Comparison of ENCODE assay signal across 9 mouse cellular contexts in genomic region chr4:55231522-55231921, GRCm38 (mm10).
DNase-seq lines count a peak whose midpoint lies in the region; ATAC-seq and TF ChIP-seq lines count a peak whose summit lies in the region.
"Had no signal": no experiment of that assay in that cellular context is flagged by ENCODE, and none has a peak within 500 bp of the region (broad histone marks: within the 10 kb centered on the region; RNA-seq: fewer than 3 reads in every experiment).

No protein-coding gene starts in this region.

- no peaks in the 10 kb centered on the region for H3K4me1 ChIP-seq in kidney, embryonic 14.5 days (ENCODE audit: control insufficient read depth, insufficient read depth, low read length)
- H3K4me1 ChIP-seq in ES-Bruce4 (ENCODE audit: control insufficient read depth, insufficient read depth, low read length) = no peaks in the 10 kb centered on the region
- H3K4me1 ChIP-seq: liver, embryonic 15.5 days had no signal

- TF ChIP-seq CTCF in ES-Bruce4 (IDR thresholded peaks at IDR 0.05; ENCODE audit: low read depth, low read length) = peak; percentile 66

- no peak for TF ChIP-seq EP300 in ES-Bruce4 (IDR thresholded peaks at IDR 0.05; ENCODE audit: insufficient read depth, low read depth, low read length)

- no peaks in the 10 kb centered on the region for H3K9me3 ChIP-seq in kidney, embryonic 14.5 days (ENCODE audit: control insufficient read depth, low read length)
- no peaks in the 10 kb centered on the region for H3K9me3 ChIP-seq in ES-Bruce4 (replicated peaks; ENCODE audit: control insufficient read depth, insufficient read depth, low read length, poor library complexity, severe bottlenecking)
- H3K9me3 ChIP-seq: liver, embryonic 15.5 days had no signal

- H3K9ac ChIP-seq in kidney, embryonic 14.5 days (ENCODE audit: low read depth, low read length) = no peak overlapping the region
- no peak overlapping the region for H3K9ac ChIP-seq in ES-Bruce4 (ENCODE audit: low read depth, poor library complexity, severe bottlenecking)
- H3K9ac ChIP-seq: liver, embryonic 15.5 days had no signal

- H3K4me3 ChIP-seq in kidney, embryonic 14.5 days (ENCODE audit: low read length) = no peak overlapping the region
- H3K4me3 ChIP-seq in ES-Bruce4 (ENCODE audit: low read depth, low read length) = no peak overlapping the region
- H3K4me3 ChIP-seq: liver, embryonic 15.5 days had no signal

- H3K27ac ChIP-seq in kidney, embryonic 14.5 days (ENCODE audit: low read depth, low read length) = no peak overlapping the region
- no peak overlapping the region for H3K27ac ChIP-seq in ES-Bruce4 (ENCODE audit: insufficient read depth, low read length)
- H3K27ac ChIP-seq: liver, embryonic 15.5 days had no signal

- ATAC-seq in kidney, embryonic 14.5 days (ENCODE audit: low FRiP score, low TSS enrichment) = no peak
- ATAC-seq in activated CD4-positive, CD25-positive, alpha-beta regulatory T cell, adult 4 months = no peak

- TF ChIP-seq POLR2A in ES-Bruce4 (IDR thresholded peaks at IDR 0.05; ENCODE audit: insufficient read depth, low read length) = no peak

- H3K27me3 ChIP-seq in kidney, embryonic 14.5 days (ENCODE audit: control insufficient read depth, insufficient read depth, low read length) = no peaks in the 10 kb centered on the region
- H3K27me3 ChIP-seq in ES-Bruce4 (ENCODE audit: control insufficient read depth, insufficient read depth, low read length, poor library complexity, severe bottlenecking) = peaks cover 1% of the 10 kb centered on the region; the same call in 1 of the 2 replicates
- H3K27me3 ChIP-seq: liver, embryonic 15.5 days had no signal

- H3K4me2 ChIP-seq in kidney, embryonic 14.5 days (replicated peaks; ENCODE audit: low read depth, low read length) = no peak overlapping the region
- H3K4me2 ChIP-seq: liver, embryonic 15.5 days had no signal

- 27% methylated on average over 4 of the region's 4 CpGs for WGBS in kidney, embryonic 14.5 days
- WGBS in large intestine, adult 2 months = 35% methylated on average over 4 of the region's 4 CpGs

- no peaks in the 10 kb centered on the region for H3K36me3 ChIP-seq in kidney, embryonic 14.5 days (ENCODE audit: control insufficient read depth, insufficient read depth, low read length)
- H3K36me3 ChIP-seq in ES-Bruce4 (ENCODE audit: control insufficient read depth, insufficient read depth, low read length, poor library complexity, severe bottlenecking) = no peaks in the 10 kb centered on the region
- H3K36me3 ChIP-seq: liver, embryonic 15.5 days had no signal

- peak; percentile 29 for DNase-seq in kidney, adult 9 months
- DNase-seq in adrenal gland, postnatal 14 days = peak; percentile 48
- peak; percentile 2 for DNase-seq in large intestine, adult 2 months (ENCODE audit: low read depth, low spot score)
- DNase-seq in ovary, postnatal 10 days (ENCODE audit: low spot score) = no peak
- DNase-seq in ovary, postnatal 36 days (ENCODE audit: low spot score) = no peak

Comparison
In these comparisons a context has a peak if more than half of its experiments do, and no peak if none do; other contexts are left out.
1. DNase-seq: peak in kidney, adult 9 months (single experiment), adrenal gland, postnatal 14 days (single experiment) and large intestine, adult 2 months (single experiment); none in ovary, postnatal 10 days (single experiment) and ovary, postnatal 36 days (single experiment).